Mouse (Mus musculus) forebrain, embryonic 10.5 days (tissue): Measurements from ENCODE around the gene Sema4c. TPM values are rescaled to one million over a fixed set of nuclear protein-coding genes. Genes with fewer than 3 reads are reported as not detected.

Experiments used
- DNase-seq: peaks from one replicate; pipeline ENCODE4 v3.0.0-alpha.2; 2017; ENCODE audit warnings: low spot score; ENCODE audit errors: extremely low spot score
- H3K27ac ChIP-seq: fragments of 300-500 bp; sonication (generic); 2 replicates; pipeline ENCODE4 v1.5.1; 2016; ENCODE audit warnings: mild to moderate bottlenecking
- H3K27me3 ChIP-seq: fragments of 300-500 bp; sonication (generic); 2 replicates; pipeline ENCODE4 v1.6.1; 2016; ENCODE audit warnings: mild to moderate bottlenecking; ENCODE audit not compliant: poor library complexity, severe bottlenecking
- H3K36me3 ChIP-seq: fragments of 300-500 bp; sonication (generic); replicated peaks from 2 replicates; pipeline ENCODE4 v1.6.1; 2016; ENCODE audit warnings: mild to moderate bottlenecking, moderate library complexity
- H3K4me1 ChIP-seq: fragments of 300-500 bp; sonication (generic); 2 replicates; pipeline ENCODE4 v1.6.1; 2016
- H3K4me3 ChIP-seq: fragments of 300-500 bp; sonication (generic); 2 replicates; pipeline ENCODE4 v1.5.1; 2016; ENCODE audit warnings: mild to moderate bottlenecking, moderate library complexity
- H3K9me3 ChIP-seq: fragments of 300-500 bp; sonication (generic); 2 replicates; pipeline ENCODE4 v1.6.1; 2016; ENCODE audit warnings: mild to moderate bottlenecking, moderate library complexity
- WGBS: fragments of 180-500 bp; shearing (Covaris S2); methylation state at CpG from one replicate; pipeline ENCODE4 v1.1.7; 2016; 5-methylcytosine and 5-hydroxymethylcytosine counted together
- polyA plus RNA-seq: library from polyadenylated mRNA; unstranded; fragments of >200 nt; fragmentation: Nextera tagmentation; extraction: Ambion mirVana; gene quantifications from 2 replicates; pipeline ENCODE4 v1.2.1, GENCODE M21; 2016

Sema4c gene
- polyA plus RNA-seq, 1 experiment from 2014 or later = 20.1 TPM

DNA sequence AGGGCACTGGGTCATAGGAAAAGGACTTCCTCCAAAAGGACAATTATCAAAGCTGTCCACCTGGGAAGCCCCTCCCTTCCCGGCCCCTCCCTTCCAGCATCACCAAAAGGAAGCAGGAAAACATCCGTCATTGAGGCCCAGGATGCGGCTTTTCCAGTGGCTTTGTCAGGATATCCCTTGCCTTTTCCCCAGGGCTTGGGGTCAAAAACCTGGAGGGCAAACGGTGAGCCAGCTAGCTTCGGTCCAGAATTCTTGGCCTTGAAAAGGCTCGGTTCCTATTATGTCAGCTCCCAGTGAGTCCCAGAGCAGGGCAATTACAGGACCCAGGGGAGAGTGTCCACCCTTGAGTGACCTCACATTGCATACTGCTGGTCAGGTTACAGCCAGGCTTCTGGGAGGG is 2.8 kb upstream of the Sema4c start:
- Histone ChIP-seq H3K9me3 (no peaks in the 10 kb centered on the region), H3K4me1 (peaks cover 64% of the 10 kb centered on the region), H3K4me3 (no peak overlapping the region), H3K27ac (no peak overlapping the region), H3K36me3 (no peaks in the 10 kb centered on the region), H3K27me3 (peaks cover 14% of the 10 kb centered on the region)
- DNase-seq = no peak
- 61% methylated on average over 6 of the region's 6 CpGs for WGBS

DNA sequence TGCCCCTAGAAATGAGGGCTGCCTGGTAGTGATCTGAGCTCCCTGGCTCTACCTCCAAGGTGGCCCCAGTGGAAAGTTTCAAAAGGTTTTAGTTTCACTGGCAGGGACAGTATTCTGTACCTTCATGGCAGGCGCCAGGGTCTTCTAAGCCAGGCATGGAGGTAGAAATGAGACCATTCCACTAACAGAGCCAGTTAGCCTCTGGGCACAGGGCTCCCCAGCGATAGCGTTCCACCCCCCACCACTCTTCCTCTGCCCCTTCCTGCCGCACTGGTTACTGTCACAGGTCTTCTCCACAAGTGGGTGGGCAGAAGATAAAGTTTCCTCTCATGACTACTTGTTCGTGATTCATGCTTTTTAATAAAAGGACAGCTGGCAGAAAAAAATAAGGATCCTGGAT is 1.7 kb upstream of the Sema4c start:
- no peak for DNase-seq
- H3K4me1 ChIP-seq = peaks cover 72% of the 10 kb centered on the region
- H3K27me3 ChIP-seq = peaks cover 14% of the 10 kb centered on the region
- no peak overlapping the region for H3K27ac ChIP-seq
- no peaks in the 10 kb centered on the region for H3K9me3 ChIP-seq
- WGBS = 65% methylated on average over 5 of the region's 5 CpGs
- peaks cover 10% of the 10 kb centered on the region for H3K36me3 ChIP-seq
- H3K4me3 ChIP-seq = no peak overlapping the region

DNA sequence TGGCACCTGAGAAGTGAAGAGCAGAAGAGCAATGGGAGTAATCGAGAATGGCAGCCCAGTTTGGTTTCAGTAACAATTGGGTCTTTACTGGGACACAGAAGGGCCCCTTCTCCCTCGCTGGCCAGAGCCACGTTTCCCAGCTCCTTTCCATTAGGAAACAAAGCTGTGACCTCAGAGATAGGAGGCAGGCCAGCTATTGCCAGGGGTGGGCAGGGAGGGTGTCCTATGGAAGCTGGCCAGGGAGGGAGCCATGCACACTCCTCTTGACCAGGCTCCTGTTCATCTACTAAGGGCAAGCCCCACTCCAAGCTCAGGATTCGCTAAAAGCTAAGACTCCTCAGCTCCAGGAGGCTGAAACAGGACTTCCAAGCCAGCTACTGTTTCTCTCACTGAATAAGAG is 1.1 kb upstream of the Sema4c start:
- no peaks in the 10 kb centered on the region for H3K9me3 ChIP-seq
- H3K27me3 ChIP-seq = peaks cover 14% of the 10 kb centered on the region
- peak overlapping the region; percentile 98 for H3K27ac ChIP-seq
- H3K4me3 ChIP-seq = peak overlapping the region; percentile 94
- H3K36me3 ChIP-seq = peaks cover 16% of the 10 kb centered on the region
- H3K4me1 ChIP-seq = peaks cover 78% of the 10 kb centered on the region
- DNase-seq = no peak
- 2% methylated on average over 4 of the region's 4 CpGs for WGBS

DNA sequence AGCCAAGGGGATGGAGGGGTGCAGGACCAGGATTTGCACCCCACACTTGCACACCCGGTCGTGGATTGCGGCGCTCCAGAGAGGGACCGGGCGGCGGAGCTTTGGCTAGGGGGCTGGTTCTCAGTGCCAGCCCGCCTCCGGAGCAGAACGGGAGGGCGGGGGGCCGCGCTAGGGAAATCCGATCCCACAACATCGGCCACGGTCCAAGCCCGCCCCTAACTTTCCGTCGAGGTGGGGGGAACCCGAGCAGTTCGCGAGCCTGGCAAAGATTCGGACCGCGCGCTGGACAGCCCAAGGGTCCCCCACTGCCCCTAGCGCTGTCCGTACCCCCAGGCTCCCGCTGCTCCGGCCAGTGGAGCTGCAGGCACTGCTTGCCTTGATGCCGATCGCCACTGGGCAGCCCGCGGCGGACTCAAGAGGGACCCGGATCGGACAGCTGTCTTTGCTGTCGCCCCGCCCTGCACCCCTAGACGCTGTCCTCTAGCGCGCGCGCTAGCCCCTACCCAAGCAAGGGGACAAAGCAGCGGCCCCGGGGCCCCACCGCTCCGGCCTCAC is 615 bp downstream of the Sema4c start:
- H3K27ac ChIP-seq = peak overlapping the region; percentile 98
- peaks cover 73% of the 10 kb centered on the region for H3K4me1 ChIP-seq
- peak overlapping the region; percentile 94 for H3K4me3 ChIP-seq
- no peaks in the 10 kb centered on the region for H3K9me3 ChIP-seq
- peaks cover 34% of the 10 kb centered on the region for H3K36me3 ChIP-seq
- H3K27me3 ChIP-seq = peaks cover 14% of the 10 kb centered on the region
- DNase-seq = peak; percentile 79
- WGBS = 0% methylated on average over 48 of the region's 48 CpGs

DNA sequence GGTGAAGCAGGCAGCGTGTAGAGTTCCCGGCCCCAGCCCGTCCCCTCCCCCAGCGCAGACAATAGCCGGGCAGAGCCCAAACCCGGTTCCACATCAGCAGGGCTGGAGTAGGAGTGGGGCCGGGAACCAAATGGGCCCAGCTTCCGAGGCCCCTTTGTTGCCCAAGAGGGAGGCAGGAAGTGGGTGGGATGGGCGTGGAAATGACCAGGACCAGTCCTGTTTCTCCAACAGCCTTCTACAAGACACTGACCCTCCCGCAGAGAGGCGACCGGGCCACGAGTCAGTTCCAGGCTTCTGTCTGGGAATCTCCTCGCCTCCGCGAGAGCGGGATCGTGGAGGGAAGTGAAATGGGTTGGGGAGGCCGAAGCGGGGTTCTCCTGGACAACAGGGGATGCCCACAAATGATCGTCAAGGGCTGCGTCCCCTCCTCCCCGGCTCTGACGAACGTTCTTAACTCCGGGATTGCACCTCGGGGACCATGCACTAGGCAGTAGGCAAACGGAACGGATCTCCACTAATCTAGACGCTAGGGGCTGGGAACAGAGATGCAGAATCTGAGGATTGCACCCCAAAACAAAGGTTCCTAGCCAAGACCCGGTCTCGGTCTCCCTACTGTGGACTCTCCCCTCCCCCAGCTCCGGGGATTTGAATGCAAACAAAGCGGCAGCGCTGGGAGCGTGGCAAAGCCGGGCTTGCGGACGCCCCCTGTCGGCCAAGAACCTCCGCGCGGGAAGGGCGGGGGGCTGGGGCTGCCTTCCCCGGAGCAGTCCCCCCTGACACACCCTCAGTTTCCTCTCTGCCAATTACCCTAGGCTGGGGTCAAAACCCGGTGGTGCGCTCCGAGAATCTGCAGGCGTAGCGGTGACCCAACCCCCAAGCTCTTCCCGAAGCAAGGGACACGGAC is 1.3 kb downstream of the Sema4c start:
- peaks cover 66% of the 10 kb centered on the region for H3K4me1 ChIP-seq
- WGBS = under 1% methylated on average over 52 of the region's 52 CpGs
- peaks cover 41% of the 10 kb centered on the region for H3K36me3 ChIP-seq
- peak; percentile 95 for DNase-seq
- H3K9me3 ChIP-seq = no peaks in the 10 kb centered on the region
- peaks cover 14% of the 10 kb centered on the region for H3K27me3 ChIP-seq
- peak overlapping the region; percentile 98 for H3K27ac ChIP-seq
- H3K4me3 ChIP-seq = peak overlapping the region; percentile 94

DNA sequence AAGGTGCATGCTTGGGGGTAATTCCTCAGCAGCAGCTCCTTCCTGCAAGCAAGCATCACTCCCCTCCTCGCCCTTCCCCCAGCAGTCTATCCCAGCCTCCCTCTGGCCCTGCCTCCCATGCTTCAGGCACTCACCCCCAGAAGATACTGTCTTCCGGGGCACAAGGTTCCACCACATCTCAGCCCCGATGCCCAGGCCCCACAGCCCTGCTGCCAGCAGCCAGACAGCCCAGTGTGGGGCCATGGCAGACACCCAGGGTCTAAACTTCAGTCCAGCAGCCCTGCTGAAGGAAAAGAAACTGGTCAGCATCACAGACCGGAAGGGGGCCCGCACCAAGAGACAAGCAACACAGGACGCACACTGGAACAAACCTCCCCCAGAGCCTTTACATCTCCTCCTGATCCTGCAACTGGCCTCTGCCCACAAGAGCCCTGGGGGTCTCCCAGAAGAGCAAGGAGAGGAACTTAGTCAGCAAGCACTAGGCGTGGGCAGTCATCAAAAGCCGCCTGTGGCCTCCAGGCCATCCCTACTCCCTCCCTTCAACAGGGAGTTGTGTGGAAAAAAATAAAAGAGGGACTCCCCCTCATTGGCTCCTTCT is 2.3 kb downstream of the Sema4c start:
- H3K27me3 ChIP-seq = peaks cover 14% of the 10 kb centered on the region
- peak overlapping the region; percentile 94 for H3K4me3 ChIP-seq
- H3K9me3 ChIP-seq = no peaks in the 10 kb centered on the region
- peaks cover 50% of the 10 kb centered on the region for H3K36me3 ChIP-seq
- DNase-seq = no peak
- 12% methylated on average over 8 of the region's 8 CpGs for WGBS
- peaks cover 57% of the 10 kb centered on the region for H3K4me1 ChIP-seq
- peak overlapping the region; percentile 98 for H3K27ac ChIP-seq

DNA sequence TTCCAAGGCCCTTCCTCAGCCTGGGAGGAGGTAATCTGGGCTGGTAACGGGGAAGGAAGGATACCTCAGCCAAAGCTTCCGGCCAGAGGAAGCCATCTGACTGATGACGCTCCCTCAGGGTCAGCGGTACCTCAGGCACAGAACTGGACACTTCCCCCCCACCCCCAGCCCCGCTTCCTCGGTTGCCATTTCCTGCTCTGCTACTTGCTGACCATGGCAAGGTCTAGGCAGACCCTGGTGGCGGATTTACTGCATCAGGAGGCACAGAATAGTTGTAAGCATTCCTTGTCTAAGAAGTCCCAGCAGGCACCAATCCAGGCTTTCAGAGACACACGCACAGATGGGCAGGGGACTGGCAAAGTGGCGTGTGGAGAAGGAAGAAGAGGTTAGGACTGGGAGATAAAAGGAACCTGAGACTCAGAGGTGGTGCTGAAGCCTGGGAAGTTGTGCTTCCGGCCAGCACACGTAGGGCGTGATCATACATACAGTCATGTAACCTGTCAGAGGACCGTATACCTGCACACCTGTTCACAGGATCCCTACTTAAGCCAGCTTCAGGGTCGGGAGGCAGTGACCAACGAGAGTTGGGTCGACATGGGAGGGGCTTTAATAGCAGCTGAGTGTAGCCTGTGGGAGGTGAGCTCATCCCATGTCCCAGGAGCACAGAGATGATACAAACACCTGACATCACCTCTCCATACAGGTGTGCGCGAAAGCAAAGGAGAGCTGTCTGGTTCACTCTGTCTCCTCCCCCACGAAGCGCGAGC is 3.3 kb downstream of the Sema4c start:
- Histone ChIP-seq H3K36me3 (peaks cover 61% of the 10 kb centered on the region), H3K4me1 (peaks cover 51% of the 10 kb centered on the region), H3K27ac (peak overlapping the region; percentile 98), H3K27me3 (peaks cover 11% of the 10 kb centered on the region), H3K9me3 (no peaks in the 10 kb centered on the region), H3K4me3 (peak overlapping the region; percentile 94)
- 84% methylated on average over 21 of the region's 21 CpGs for WGBS
- DNase-seq = no peak

DNA sequence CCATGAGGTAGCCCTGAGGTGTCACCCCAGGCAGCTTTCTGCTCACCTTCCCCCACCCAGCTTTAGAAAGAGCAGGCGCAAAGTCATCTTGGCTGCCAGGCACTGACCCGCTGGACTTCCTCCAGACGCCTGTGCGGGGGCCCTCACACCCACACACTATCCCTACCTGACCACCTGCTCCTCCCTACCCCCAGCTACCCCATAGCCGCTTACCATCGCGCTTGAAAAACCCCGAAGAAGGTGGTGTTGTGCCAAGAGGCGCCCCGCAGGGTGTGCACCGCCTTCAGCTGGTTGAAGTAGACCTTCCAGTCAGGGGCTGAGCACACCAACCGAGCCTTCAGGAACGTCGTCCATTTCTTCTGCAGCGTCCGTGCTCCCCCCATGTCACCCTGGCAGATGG is 5.6 kb downstream of the Sema4c start:
- no peaks in the 10 kb centered on the region for H3K9me3 ChIP-seq

DNA sequence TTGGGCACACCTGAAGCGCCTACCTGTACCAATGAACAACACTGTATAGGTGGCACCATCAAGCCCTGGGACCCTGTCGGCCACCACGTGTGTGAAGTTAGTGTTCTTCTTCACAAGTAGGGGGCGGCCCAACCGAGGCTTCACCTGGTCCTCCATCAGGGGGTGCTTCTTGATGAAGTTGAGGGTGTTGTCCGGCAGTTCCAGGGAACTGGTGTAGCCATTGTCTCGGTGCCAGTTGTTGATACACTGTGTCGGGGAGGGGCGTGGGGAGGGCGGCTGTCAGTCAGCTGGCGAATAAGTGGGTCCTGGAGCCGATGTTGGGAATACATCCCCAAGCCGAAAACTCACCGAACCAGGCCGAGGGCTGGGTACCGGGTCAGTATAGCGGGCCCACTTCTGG is 6.2 kb downstream of the Sema4c start:
- H3K27ac ChIP-seq = no peak overlapping the region

More for the DNA sequence above, 5.6 kb downstream of the Sema4c start:
- H3K4me1 ChIP-seq = peaks cover 51% of the 10 kb centered on the region
- 92% methylated on average over 16 of the region's 16 CpGs for WGBS
- H3K36me3 ChIP-seq = peaks cover 80% of the 10 kb centered on the region
- no peak for DNase-seq
- H3K27me3 ChIP-seq = no peaks in the 10 kb centered on the region
- H3K27ac ChIP-seq = no peak overlapping the region
- no peak overlapping the region for H3K4me3 ChIP-seq

DNA sequence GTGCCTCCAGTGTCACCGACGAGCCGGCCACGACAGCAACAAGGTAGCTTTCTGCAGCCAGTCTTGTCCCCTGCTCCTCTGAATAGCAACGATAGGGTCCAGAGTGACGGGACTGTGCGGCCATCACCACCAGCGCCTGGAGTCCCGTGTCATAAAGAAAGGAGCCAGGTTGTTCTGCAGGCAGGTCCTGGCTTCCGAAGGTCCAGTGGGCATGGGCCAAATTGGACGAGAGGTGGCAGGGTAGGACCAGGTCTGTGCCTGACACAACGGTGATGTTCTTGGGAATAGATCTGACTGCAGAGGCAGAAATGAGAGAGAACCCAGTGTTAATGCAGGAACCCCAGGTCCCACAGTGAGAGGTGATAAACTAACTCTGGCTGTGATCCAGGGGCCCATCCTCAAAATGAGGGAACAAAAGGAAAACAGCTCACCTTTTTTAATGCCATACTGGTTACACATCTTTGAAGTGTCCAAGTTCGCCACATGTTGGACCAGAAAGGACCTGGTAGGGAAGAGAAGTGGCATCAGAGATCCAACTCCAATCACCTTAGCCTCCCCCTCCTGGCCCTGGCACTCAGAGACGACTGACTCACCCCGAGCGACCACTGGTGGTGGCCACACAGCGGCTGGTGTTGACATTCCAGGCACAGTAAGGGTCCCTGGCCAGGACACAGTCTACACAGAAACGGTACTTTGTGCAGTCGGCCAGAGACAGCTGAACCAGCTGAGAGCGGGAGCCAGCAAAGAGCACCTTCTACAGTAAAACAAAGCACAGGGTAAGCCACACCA is 7.9 kb downstream of the Sema4c start:
- Histone ChIP-seq H3K27ac (no peak overlapping the region), H3K9me3 (no peaks in the 10 kb centered on the region), H3K4me3 (no peak overlapping the region), H3K4me1 (peaks cover 61% of the 10 kb centered on the region), H3K36me3 (peaks cover 73% of the 10 kb centered on the region), H3K27me3 (no peaks in the 10 kb centered on the region)
- 86% methylated on average over 20 of the region's 20 CpGs for WGBS
- no peak for DNase-seq

More for the DNA sequence above, 6.2 kb downstream of the Sema4c start:
- no peak for DNase-seq
- no peaks in the 10 kb centered on the region for H3K27me3 ChIP-seq
- WGBS = 91% methylated on average over 17 of the region's 17 CpGs
- no peaks in the 10 kb centered on the region for H3K9me3 ChIP-seq
- H3K4me3 ChIP-seq = no peak overlapping the region
- peaks cover 55% of the 10 kb centered on the region for H3K4me1 ChIP-seq
- H3K36me3 ChIP-seq = peaks cover 80% of the 10 kb centered on the region

DNA sequence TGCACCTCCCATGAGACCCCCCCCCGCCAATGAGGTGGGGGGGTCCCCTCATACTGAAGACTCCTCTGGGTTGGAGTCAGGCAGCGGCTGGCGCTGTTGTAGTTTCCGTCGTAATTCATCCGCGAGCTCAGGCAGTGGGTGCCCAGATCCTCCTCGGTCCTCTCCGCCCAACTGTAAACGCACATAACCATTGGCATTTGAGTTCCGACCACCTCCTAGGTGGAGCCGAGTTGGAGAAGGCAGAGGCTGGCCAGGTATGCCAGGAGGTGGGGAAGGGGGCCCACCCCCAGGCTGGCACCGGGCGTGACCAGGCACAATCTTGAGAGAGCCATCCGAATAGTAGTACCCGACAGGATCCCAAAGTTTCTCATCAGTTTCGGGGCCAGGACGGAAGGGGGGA is 8.7 kb downstream of the Sema4c start:
- Histone ChIP-seq H3K27me3 (no peaks in the 10 kb centered on the region), H3K27ac (no peak overlapping the region), H3K4me3 (no peak overlapping the region), H3K4me1 (peaks cover 53% of the 10 kb centered on the region), H3K36me3 (peaks cover 66% of the 10 kb centered on the region), H3K9me3 (no peaks in the 10 kb centered on the region)
- 90% methylated on average over 18 of the region's 18 CpGs for WGBS
- DNase-seq = no peak

DNA sequence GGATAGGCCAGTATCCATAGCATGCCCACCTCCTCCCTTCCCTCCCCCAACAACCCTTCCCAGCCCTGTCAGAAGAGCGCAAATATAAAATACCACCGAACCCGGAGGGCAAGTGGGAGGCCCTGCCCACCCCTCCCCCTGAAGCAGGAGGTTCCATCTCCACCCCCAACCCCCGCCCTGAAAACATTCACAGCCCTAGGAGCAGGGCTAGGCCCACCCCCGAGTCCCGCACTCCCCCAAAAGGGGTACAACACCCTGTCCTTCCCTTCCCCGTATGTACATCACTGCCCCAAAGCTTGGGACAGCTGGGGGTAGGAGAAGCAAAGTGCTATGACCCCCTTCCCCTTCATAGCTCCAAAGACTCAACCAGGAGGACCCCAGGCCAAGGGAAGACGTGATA is 9.4 kb downstream of the Sema4c start:
- 67% methylated on average over 8 of the region's 8 CpGs for WGBS
- H3K27ac ChIP-seq = no peak overlapping the region
- H3K36me3 ChIP-seq = peaks cover 58% of the 10 kb centered on the region

More for the DNA sequence above, 9.4 kb downstream of the Sema4c start:
- H3K4me3 ChIP-seq = no peak overlapping the region
- H3K4me1 ChIP-seq = peaks cover 46% of the 10 kb centered on the region
- no peak for DNase-seq
- no peaks in the 10 kb centered on the region for H3K9me3 ChIP-seq
- H3K27me3 ChIP-seq = no peaks in the 10 kb centered on the region
